Mouse (Mus musculus): ENCODE measurements around the gene Pkig. TPM values are rescaled to one million over a fixed set of nuclear protein-coding genes. Genes with fewer than 3 reads are reported as not detected.
A peak's percentile ranks its signal among the peaks of the same experiment; 100 is the strongest.
"Not testable (repeated sequence)": the region's sequence is repeated elsewhere in the genome, so short reads cannot be mapped to it uniquely, and the experiment has no call there.

Gene Pkig
- polyA plus RNA-seq, 1 experiment from 2014 or later = 119 TPM

DNA sequence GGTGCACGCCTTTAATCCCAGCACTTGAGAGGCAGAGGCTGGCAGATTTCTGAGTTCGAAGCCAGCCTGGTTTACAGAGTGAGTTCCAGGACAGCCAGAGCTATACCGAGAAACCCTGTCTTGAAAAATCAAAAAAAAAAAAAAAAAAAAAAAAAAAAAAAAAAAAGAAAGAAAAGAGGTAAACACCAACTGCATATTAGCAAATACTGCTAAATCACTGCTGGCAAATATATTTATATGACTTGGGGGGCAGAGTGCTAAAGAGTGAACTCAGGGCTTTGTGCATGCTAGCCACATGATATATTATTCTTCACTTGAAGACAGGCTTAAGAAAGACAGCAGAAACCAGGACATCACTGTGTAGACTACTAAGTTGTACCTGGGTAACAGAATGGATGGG is 36.8 kb upstream of the Pkig start:
- H3K27me3 ChIP-seq; H3K4me3 ChIP-seq; H3K4me2 ChIP-seq; ATAC-seq (ENCODE audit: low FRiP score); H3K9ac ChIP-seq; H3K4me1 ChIP-seq (replicated peaks); H3K9me3 ChIP-seq; H3K27ac ChIP-seq: not testable (repeated sequence)
- peaks cover 96% of the 10 kb centered on the region for H3K36me3 ChIP-seq
- WGBS = 95% methylated on average over 3 of the region's 3 CpGs

DNA sequence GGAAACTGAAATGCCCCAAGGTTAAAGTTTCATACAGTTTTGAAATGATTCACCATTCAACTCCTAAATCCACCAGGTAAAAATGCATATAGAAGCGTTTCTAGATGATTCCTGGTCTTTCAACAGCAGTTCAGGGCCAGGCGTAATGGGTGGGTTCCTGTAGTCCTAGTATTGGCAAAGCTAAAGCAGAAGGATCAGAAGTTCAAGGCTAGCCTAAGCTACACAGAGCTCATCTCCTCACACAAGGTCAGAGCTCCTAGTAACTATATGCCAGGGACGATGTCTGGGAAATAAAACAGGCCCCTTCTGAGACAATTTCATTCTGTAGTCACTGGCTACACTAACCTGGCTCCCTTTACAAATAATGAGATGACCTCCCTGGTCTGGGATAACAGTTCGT is 27.0 kb upstream of the Pkig start:
- no peaks in the 10 kb centered on the region for H3K27me3 ChIP-seq

DNA sequence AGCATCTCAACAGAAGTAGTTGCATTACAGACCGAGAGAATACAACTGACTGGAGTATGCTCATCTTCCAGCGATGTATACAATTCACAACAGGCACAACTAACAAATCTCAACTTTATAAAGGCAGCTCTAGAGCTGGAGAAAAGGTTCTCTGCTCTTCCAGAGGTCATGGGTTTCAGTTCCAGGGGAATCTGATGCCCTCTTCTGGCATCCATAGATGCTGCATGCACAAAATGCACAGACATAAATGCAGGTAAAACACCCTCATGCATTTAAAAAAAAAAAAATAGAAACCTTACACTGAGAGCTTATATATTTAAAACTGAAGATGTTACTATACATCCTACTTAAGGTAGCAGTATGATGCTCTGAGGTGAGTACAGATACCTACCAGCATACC is 26.5 kb upstream of the Pkig start:
- 94% methylated on average over 2 of the region's 2 CpGs for WGBS
- Histone ChIP-seq H3K27me3 (no peaks in the 10 kb centered on the region), H3K9ac (no peak overlapping the region), H3K27ac (no peak overlapping the region), H3K36me3 (peaks cover 90% of the 10 kb centered on the region), H3K4me3 (no peak overlapping the region), H3K4me1 (replicated peaks) (no peaks in the 10 kb centered on the region), H3K4me2 (no peak overlapping the region), H3K9me3 (no peaks in the 10 kb centered on the region)
- no peak for ATAC-seq (ENCODE audit: low FRiP score)

More for the DNA sequence above, 27.0 kb upstream of the Pkig start:
- WGBS = 95% methylated on average over 4 of the region's 4 CpGs
- no peaks in the 10 kb centered on the region for H3K9me3 ChIP-seq
- no peak overlapping the region for H3K27ac ChIP-seq
- no peak overlapping the region for H3K9ac ChIP-seq
- no peak overlapping the region for H3K4me2 ChIP-seq
- no peak overlapping the region for H3K4me3 ChIP-seq
- no peak for ATAC-seq (ENCODE audit: low FRiP score)
- peaks cover 90% of the 10 kb centered on the region for H3K36me3 ChIP-seq
- no peaks in the 10 kb centered on the region for H3K4me1 ChIP-seq (replicated peaks)

GRCm38 (mm10) chr2:163634211-163634610 is 24.0 kb upstream of the Pkig start:
- no peaks in the 10 kb centered on the region for H3K27me3 ChIP-seq
- H3K9ac ChIP-seq = no peak overlapping the region
- peaks cover 66% of the 10 kb centered on the region for H3K36me3 ChIP-seq
- no peak overlapping the region for H3K27ac ChIP-seq
- no peak for ATAC-seq (ENCODE audit: low FRiP score)
- H3K9me3 ChIP-seq = no peaks in the 10 kb centered on the region
- WGBS = 92% methylated on average over 2 of the region's 2 CpGs
- H3K4me1 ChIP-seq (replicated peaks) = 0 out of 2 replicates have a peak, but pooled peaks cover 3% of the 10 kb centered on the region
- H3K4me2 ChIP-seq = no peak overlapping the region
- no peak overlapping the region for H3K4me3 ChIP-seq

DNA sequence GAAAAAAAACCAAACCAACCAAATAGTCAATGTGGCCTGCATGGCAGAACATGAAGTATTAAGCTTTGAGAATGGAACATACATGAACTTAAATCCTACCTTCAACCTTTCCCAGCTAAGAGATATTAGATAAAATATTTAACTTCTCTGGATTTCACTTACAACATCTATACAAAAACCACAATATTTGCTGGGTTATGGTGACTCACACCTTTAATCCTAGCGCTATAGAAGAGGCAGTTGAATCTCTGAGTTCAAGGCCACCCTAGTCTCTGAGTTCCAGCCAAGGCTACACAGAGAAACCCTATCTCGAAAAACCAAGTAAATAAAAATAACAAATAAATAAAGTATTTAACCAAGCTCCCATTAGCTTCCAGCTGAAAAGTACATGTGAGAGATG is 22.1 kb upstream of the Pkig start:
- Histone ChIP-seq H3K27me3 (no peaks in the 10 kb centered on the region), H3K9me3 (no peaks in the 10 kb centered on the region), H3K27ac (no peak overlapping the region), H3K4me3 (no peak overlapping the region), H3K9ac (no peak overlapping the region), H3K4me2 (no peak overlapping the region), H3K36me3 (peaks cover 50% of the 10 kb centered on the region), H3K4me1 (replicated peaks) (peaks cover 15% of the 10 kb centered on the region)
- ATAC-seq (ENCODE audit: low FRiP score) = no peak
- WGBS = 99% methylated on average over 2 of the region's 2 CpGs

DNA sequence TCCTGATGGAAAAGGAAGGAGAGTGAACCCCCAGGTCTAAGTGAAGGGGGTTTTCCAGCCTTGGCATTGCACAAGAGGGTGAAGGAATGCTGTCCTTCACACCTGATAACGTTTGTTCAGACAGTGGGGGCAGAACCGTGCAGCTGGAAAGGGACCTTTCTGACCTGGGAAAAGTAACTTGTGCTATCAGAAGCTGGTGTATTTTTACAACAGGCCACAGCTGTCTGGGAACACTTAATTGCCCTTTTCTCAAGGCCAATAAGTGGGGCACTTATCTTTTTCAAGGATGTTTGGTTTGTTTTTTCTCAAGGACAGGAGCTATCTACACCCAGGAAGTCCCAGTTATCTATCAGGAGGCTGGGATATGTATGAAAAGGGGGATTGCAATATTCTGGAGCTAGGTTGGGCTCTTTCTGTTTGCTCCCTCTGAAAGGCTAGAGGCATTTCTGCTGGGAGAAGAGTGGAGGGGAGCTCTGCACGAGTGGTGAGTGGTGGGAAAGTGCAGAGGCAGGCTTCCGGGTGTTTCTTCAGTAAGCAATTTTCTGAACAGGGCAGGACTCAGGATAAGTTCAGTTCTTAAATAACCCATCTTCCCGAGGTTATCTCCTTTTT is 20.4 kb upstream of the Pkig start:
- Histone ChIP-seq H3K9me3 (no peaks in the 10 kb centered on the region), H3K9ac (no peak overlapping the region), H3K27ac (no peak overlapping the region), H3K4me3 (no peak overlapping the region), H3K4me1 (replicated peaks) (peaks cover 28% of the 10 kb centered on the region), H3K36me3 (peaks cover 35% of the 10 kb centered on the region), H3K4me2 (no peak overlapping the region), H3K27me3 (no peaks in the 10 kb centered on the region)
- no peak for ATAC-seq (ENCODE audit: low FRiP score)
- WGBS = 75% methylated on average over 5 of the region's 5 CpGs

DNA sequence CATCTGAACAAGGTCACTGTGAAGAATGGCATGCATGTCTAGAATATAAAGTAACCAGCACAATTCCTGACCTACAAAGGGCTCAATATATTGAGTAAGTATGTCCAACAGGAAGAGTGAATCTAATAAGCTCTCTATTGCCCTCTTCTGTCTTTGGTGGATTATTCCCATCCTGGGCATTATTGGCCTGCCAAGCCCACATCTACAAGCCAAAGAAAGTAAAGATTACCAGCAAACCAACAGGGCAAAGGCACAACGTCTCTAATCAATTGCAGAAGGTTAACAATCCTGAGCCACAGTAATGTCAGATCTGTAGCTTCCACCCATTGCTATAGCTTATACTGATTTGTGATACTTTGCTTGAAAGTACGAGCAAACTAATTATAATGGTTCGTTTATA is 17.7 kb upstream of the Pkig start:
- H3K27me3 ChIP-seq = no peaks in the 10 kb centered on the region
- WGBS = 86% methylated on average over 3 of the region's 3 CpGs
- H3K4me2 ChIP-seq = no peak overlapping the region
- no peaks in the 10 kb centered on the region for H3K9me3 ChIP-seq
- no peak overlapping the region for H3K27ac ChIP-seq
- ATAC-seq (ENCODE audit: low FRiP score) = no peak
- H3K36me3 ChIP-seq = peaks cover 14% of the 10 kb centered on the region
- peaks cover 44% of the 10 kb centered on the region for H3K4me1 ChIP-seq (replicated peaks)
- H3K4me3 ChIP-seq = no peak overlapping the region
- H3K9ac ChIP-seq = no peak overlapping the region

DNA sequence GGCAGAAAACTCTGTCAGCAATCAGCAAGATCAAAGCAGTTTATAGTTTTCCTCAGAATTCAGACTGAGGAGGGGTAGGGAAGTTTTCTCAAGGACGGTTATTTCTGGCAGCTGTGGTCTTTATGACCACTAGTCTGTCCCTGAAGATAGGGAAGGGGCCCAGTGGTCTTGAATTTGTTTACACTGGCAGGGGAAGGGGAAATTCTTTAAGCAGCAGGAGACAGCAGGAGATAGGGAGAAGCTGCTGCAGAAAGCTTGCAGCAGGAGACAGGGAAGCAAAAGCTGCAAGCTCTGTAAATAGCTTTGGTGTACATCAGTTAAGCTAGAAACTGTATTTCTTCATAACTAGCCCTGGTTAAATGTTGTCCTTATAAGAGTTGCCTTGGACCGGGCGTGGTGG is 16.5 kb upstream of the Pkig start:
- peaks cover 46% of the 10 kb centered on the region for H3K4me1 ChIP-seq (replicated peaks)

GRCm38 (mm10) chr2:163642685-163643575 is 15.3 kb upstream of the Pkig start:
- Histone ChIP-seq H3K27ac (0 out of 2 replicates have a peak overlapping the region, but pooled peaks have one; percentile 99), H3K4me2 (peak overlapping the region; percentile 68), H3K36me3 (peaks cover 3% of the 10 kb centered on the region; the same call in 1 of the 2 replicates), H3K4me1 (replicated peaks) (peaks cover 43% of the 10 kb centered on the region), H3K4me3 (peak overlapping the region; percentile 93), H3K27me3 (no peaks in the 10 kb centered on the region), H3K9me3 (no peaks in the 10 kb centered on the region), H3K9ac (peak overlapping the region; percentile 97; the same call in 1 of the 2 replicates)
- WGBS = 93% methylated on average over 30 of the region's 30 CpGs
- ATAC-seq (ENCODE audit: low FRiP score) = no peak

More for the DNA sequence above, 16.5 kb upstream of the Pkig start:
- no peak overlapping the region for H3K4me2 ChIP-seq
- H3K27me3 ChIP-seq = no peaks in the 10 kb centered on the region
- no peak overlapping the region for H3K4me3 ChIP-seq
- no peaks in the 10 kb centered on the region for H3K9me3 ChIP-seq
- H3K36me3 ChIP-seq = peaks cover 4% of the 10 kb centered on the region; the same call in 1 of the 2 replicates
- H3K27ac ChIP-seq = no peak overlapping the region
- no peak overlapping the region for H3K9ac ChIP-seq
- ATAC-seq (ENCODE audit: low FRiP score) = no peak
- WGBS = 82% methylated on average over 3 of the region's 3 CpGs

DNA sequence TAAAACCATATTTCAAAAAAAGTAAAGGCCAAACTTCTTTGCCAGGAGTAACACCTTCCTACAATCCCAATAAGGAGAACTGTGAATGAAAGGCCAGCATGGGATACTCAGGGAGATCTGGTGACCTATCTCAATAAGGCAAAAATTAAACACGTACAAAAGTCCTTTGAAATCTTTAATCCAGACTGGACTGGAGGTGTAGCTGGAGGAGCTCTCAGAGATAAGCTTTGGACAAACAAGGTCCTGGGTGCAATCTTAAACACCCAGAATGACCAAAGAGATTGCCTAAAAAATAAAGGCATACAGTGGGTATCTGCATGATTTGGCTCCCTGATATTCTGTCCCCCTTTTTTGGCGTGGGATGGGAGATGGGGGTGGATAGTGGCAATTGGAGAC is 14.6 kb upstream of the Pkig start:
- Histone ChIP-seq H3K36me3 (peaks cover 3% of the 10 kb centered on the region; the same call in 1 of the 2 replicates), H3K9ac (peak overlapping the region; percentile 97), H3K27ac (peak overlapping the region; percentile 99), H3K9me3 (no peaks in the 10 kb centered on the region), H3K27me3 (no peaks in the 10 kb centered on the region), H3K4me2 (peak overlapping the region; percentile 68), H3K4me3 (peak overlapping the region; percentile 93), H3K4me1 (replicated peaks) (peaks cover 42% of the 10 kb centered on the region)
- no peak for ATAC-seq (ENCODE audit: low FRiP score)
- 88% methylated on average over 2 of the region's 2 CpGs for WGBS

- peak overlapping the region; percentile 97 for H3K9ac ChIP-seq
- WGBS = 12% methylated on average over 4 of the region's 4 CpGs
These were observed 14.1 kb upstream of the Pkig start for GRCm38 (mm10) chr2:163644047-163644446.

DNA sequence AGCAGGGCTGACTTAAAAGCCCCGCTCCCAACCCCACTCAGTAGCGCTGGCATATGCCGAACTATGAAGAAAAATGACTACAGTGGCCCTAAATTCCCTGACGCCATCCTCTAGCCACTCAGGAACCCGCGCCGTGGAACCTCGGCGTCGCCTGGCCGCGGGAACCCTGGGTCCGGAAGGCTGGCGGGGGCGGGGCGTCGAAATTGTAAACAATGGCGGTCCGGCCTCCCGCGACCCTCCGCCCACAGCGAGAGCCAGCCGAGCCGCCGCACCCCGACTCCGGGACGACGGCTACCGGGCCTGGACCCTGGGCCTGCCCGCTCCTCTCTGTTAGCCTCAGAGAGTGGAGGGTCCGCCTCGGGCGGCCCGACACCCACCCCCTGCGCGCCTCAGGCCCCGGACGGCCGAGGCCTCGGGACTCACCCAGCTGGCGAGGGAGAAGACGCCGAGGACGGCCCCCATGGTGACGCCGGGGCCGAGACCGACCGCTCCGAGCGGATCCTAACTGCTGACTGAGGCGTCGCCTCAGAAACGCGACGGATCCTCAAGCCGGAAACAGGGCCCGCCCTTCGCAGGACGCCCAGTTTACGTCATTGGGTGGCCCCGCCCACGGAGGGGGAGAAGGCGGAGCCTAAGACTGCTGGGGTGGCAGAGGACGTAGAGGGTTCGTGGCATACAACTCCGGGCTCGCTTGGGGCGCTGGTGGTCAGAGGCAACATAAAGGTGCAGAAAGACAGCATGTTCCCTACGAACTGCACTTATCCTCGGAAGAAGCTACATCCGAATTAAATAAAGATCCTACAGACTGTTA is 13.4 kb upstream of the Pkig start, which contains the start of gene Serinc3:
TSS of gene Serinc3 (minus strand) at position 557 of the 811 bp plus-strand sequence.
- peak; percentile 97 for ATAC-seq (ENCODE audit: low FRiP score)
- Histone ChIP-seq H3K4me3 (peak within 1 kb of the TSS; percentile 93), H3K4me1 (replicated peaks) (peaks cover 40% of the 10 kb centered on the region), H3K9ac (peak within 1 kb of the TSS; percentile 97), H3K4me2 (peak within 1 kb of the TSS; percentile 68), H3K27ac (peak within 1 kb of the TSS; percentile 99), H3K36me3 (peaks cover 3% of the 10 kb centered on the region; the same call in 1 of the 2 replicates), H3K9me3 (no peaks in the 10 kb centered on the region), H3K27me3 (no peaks in the 10 kb centered on the region)
- under 1% methylated on average over 70 of the region's 74 CpGs for WGBS

More at GRCm38 (mm10) chr2:163644047-163644446, 14.1 kb upstream of the Pkig start:
- peak overlapping the region; percentile 93 for H3K4me3 ChIP-seq
- H3K27me3 ChIP-seq = no peaks in the 10 kb centered on the region
- ATAC-seq (ENCODE audit: low FRiP score) = no peak
- H3K36me3 ChIP-seq = peaks cover 3% of the 10 kb centered on the region; the same call in 1 of the 2 replicates
- peak overlapping the region; percentile 99 for H3K27ac ChIP-seq
- peak overlapping the region; percentile 68 for H3K4me2 ChIP-seq
- no peaks in the 10 kb centered on the region for H3K9me3 ChIP-seq
- peaks cover 42% of the 10 kb centered on the region for H3K4me1 ChIP-seq (replicated peaks)
